Mouse (Mus musculus): ENCODE measurements at regions not wholly inside any gene's neighbourhood (a gene's known extent, or its start where the extent isn't known, plus 50 kb on each side); places are given as distances from the start of the nearest gene placed in this dataset.
A peak's percentile ranks its signal among the peaks of the same experiment; 100 is the strongest.

GRCm38 (mm10) chr11:56751918-56752317 lies 259.3 kb upstream of the Gria1 start:
- H3K4me1 ChIP-seq (ENCODE audit: control insufficient read depth, insufficient read depth, low read length): no peaks in the 10 kb centered on the region
- TF ChIP-seq POLR2A (IDR thresholded peaks at IDR 0.05; ENCODE audit: borderline replicate concordance, insufficient read depth, low read length) (no peak), CTCF (IDR thresholded peaks at IDR 0.05; ENCODE audit: borderline replicate concordance, insufficient read depth, low read depth, low read length) (no peak)
- no peak overlapping the region for H3K27ac ChIP-seq (ENCODE audit: insufficient read depth, low read length)
- H3K27me3 ChIP-seq (ENCODE audit: control insufficient read depth, insufficient read depth, low read length): no peaks in the 10 kb centered on the region; the same call in 1 of the 2 replicates
- no peak for DNase-seq
- no peak overlapping the region for H3K4me3 ChIP-seq (replicated peaks; ENCODE audit: insufficient read depth, low read depth, low read length)
- 14% methylated on average over 5 of the region's 5 CpGs for WGBS

GRCm38 (mm10) chr11:56753699-56754098 lies 257.5 kb upstream of the Gria1 start:
- H3K27me3 ChIP-seq (ENCODE audit: control insufficient read depth, insufficient read depth, low read length): no peaks in the 10 kb centered on the region; the same call in 1 of the 2 replicates
- no peak overlapping the region for H3K4me3 ChIP-seq (replicated peaks; ENCODE audit: insufficient read depth, low read depth, low read length)
- no peaks in the 10 kb centered on the region for H3K4me1 ChIP-seq (ENCODE audit: control insufficient read depth, insufficient read depth, low read length)
- H3K27ac ChIP-seq (ENCODE audit: insufficient read depth, low read length): no peak overlapping the region
- peak in 1 of 2 experiments; percentile 2 for DNase-seq
- WGBS: 68% methylated on average over 3 of the region's 3 CpGs
- TF ChIP-seq POLR2A (IDR thresholded peaks at IDR 0.05; ENCODE audit: borderline replicate concordance, insufficient read depth, low read length): no peak

GRCm38 (mm10) chr11:56760474-56760873 lies 250.7 kb upstream of the Gria1 start:
- H3K4me3 ChIP-seq (replicated peaks; ENCODE audit: insufficient read depth, low read depth, low read length): no peak overlapping the region
- no peaks in the 10 kb centered on the region for H3K4me1 ChIP-seq (ENCODE audit: control insufficient read depth, insufficient read depth, low read length)
- WGBS: 70% methylated on average over 2 of the region's 2 CpGs
- H3K27ac ChIP-seq (ENCODE audit: insufficient read depth, low read length): no peak overlapping the region
- H3K27me3 ChIP-seq (ENCODE audit: control insufficient read depth, insufficient read depth, low read length): no peaks in the 10 kb centered on the region; the same call in 1 of the 2 replicates
- TF ChIP-seq POLR2A (IDR thresholded peaks at IDR 0.05; ENCODE audit: borderline replicate concordance, insufficient read depth, low read length) (no peak), CTCF (IDR thresholded peaks at IDR 0.05; ENCODE audit: borderline replicate concordance, insufficient read depth, low read depth, low read length) (no peak)
- DNase-seq: no peak

- TF ChIP-seq POLR2A (IDR thresholded peaks at IDR 0.05; ENCODE audit: borderline replicate concordance, insufficient read depth, low read length): no peak
- no peak for TF ChIP-seq CTCF (IDR thresholded peaks at IDR 0.05; ENCODE audit: borderline replicate concordance, insufficient read depth, low read depth, low read length)
Observed at GRCm38 (mm10) chr11:56762467-56763120, 248.6 kb upstream of the Gria1 start.

GRCm38 (mm10) chr11:56767424-56767823 lies 243.8 kb upstream of the Gria1 start:
- H3K27me3 ChIP-seq (ENCODE audit: control insufficient read depth, insufficient read depth, low read length): no peaks in the 10 kb centered on the region
- no peak overlapping the region for H3K27ac ChIP-seq (ENCODE audit: insufficient read depth, low read length)
- H3K4me3 ChIP-seq (replicated peaks; ENCODE audit: insufficient read depth, low read depth, low read length): no peak overlapping the region
- TF ChIP-seq CTCF (IDR thresholded peaks at IDR 0.05; ENCODE audit: borderline replicate concordance, insufficient read depth, low read depth, low read length): no peak
- no peak for TF ChIP-seq POLR2A (IDR thresholded peaks at IDR 0.05; ENCODE audit: borderline replicate concordance, insufficient read depth, low read length)
- no peak for DNase-seq
- H3K4me1 ChIP-seq (ENCODE audit: control insufficient read depth, insufficient read depth, low read length): no peaks in the 10 kb centered on the region

More at GRCm38 (mm10) chr11:56762467-56763120, 248.6 kb upstream of the Gria1 start:
- WGBS: 22% methylated on average over 5 of the region's 5 CpGs
- H3K27ac ChIP-seq (ENCODE audit: insufficient read depth, low read length): no peak overlapping the region
- no peak overlapping the region for H3K4me3 ChIP-seq (replicated peaks; ENCODE audit: insufficient read depth, low read depth, low read length)
- no peak for DNase-seq
- no peaks in the 10 kb centered on the region; the same call in 1 of the 2 replicates for H3K27me3 ChIP-seq (ENCODE audit: control insufficient read depth, insufficient read depth, low read length)
- H3K4me1 ChIP-seq (ENCODE audit: control insufficient read depth, insufficient read depth, low read length): no peaks in the 10 kb centered on the region

- H3K4me3 ChIP-seq (replicated peaks; ENCODE audit: insufficient read depth, low read depth, low read length): no peak overlapping the region
- H3K4me1 ChIP-seq (ENCODE audit: control insufficient read depth, insufficient read depth, low read length): no peaks in the 10 kb centered on the region
- H3K27me3 ChIP-seq (ENCODE audit: control insufficient read depth, insufficient read depth, low read length): no peaks in the 10 kb centered on the region
- TF ChIP-seq CTCF (IDR thresholded peaks at IDR 0.05; ENCODE audit: borderline replicate concordance, insufficient read depth, low read depth, low read length): no peak
- TF ChIP-seq POLR2A (IDR thresholded peaks at IDR 0.05; ENCODE audit: borderline replicate concordance, insufficient read depth, low read length): no peak
- WGBS: 40% methylated on average over 4 of the region's 4 CpGs
- H3K27ac ChIP-seq (ENCODE audit: insufficient read depth, low read length): no peak overlapping the region
- DNase-seq: no peak
Observed at GRCm38 (mm10) chr11:56786351-56786750, 224.8 kb upstream of the Gria1 start.

- no peak for DNase-seq
- Histone ChIP-seq H3K4me3 (replicated peaks; ENCODE audit: insufficient read depth, low read depth, low read length) (no peak overlapping the region), H3K27ac (ENCODE audit: insufficient read depth, low read length) (no peak overlapping the region), H3K4me1 (ENCODE audit: control insufficient read depth, insufficient read depth, low read length) (no peaks in the 10 kb centered on the region), H3K27me3 (ENCODE audit: control insufficient read depth, insufficient read depth, low read length) (no peaks in the 10 kb centered on the region)
- 63% methylated on average over 2 of the region's 2 CpGs for WGBS
- TF ChIP-seq CTCF (IDR thresholded peaks at IDR 0.05; ENCODE audit: borderline replicate concordance, insufficient read depth, low read depth, low read length): no peak
- TF ChIP-seq POLR2A (IDR thresholded peaks at IDR 0.05; ENCODE audit: borderline replicate concordance, insufficient read depth, low read length): no peak
Observed at GRCm38 (mm10) chr11:56792691-56793090, 218.5 kb upstream of the Gria1 start.

GRCm38 (mm10) chr11:56807314-56807713 lies 203.9 kb upstream of the Gria1 start:
- TF ChIP-seq CTCF (IDR thresholded peaks at IDR 0.05; ENCODE audit: borderline replicate concordance, insufficient read depth, low read depth, low read length): no peak
- no peak for TF ChIP-seq POLR2A (IDR thresholded peaks at IDR 0.05; ENCODE audit: borderline replicate concordance, insufficient read depth, low read length)
- H3K27ac ChIP-seq (ENCODE audit: insufficient read depth, low read length): no peak overlapping the region
- H3K4me1 ChIP-seq (ENCODE audit: control insufficient read depth, insufficient read depth, low read length): no peaks in the 10 kb centered on the region
- no peak for DNase-seq
- WGBS: 50% methylated on average over 4 of the region's 4 CpGs
- H3K27me3 ChIP-seq (ENCODE audit: control insufficient read depth, insufficient read depth, low read length): no peaks in the 10 kb centered on the region
- no peak overlapping the region for H3K4me3 ChIP-seq (replicated peaks; ENCODE audit: insufficient read depth, low read depth, low read length)

Measured in cerebellum, adult 2 months (tissue).